Mouse (Mus musculus) hindbrain, postnatal 0 days (tissue): ENCODE data around the gene Cyp4f37. TPM values are rescaled to one million over a fixed set of nuclear protein-coding genes. Genes with fewer than 3 reads are reported as not detected.
"Not testable (repeated sequence)": the region's sequence is repeated elsewhere in the genome, so short reads cannot be mapped to it uniquely, and the experiment has no call there.

Source experiments
- ATAC-seq: fragments of 200-750 bp; cut with Nextera tagmentation; 2 replicates; pipeline ENCODE4 v1.8.0; 2017; ENCODE audit warnings: mild to moderate bottlenecking, moderate TSS enrichment, moderate library complexity
- DNase-seq: peaks from one replicate; pipeline ENCODE4 v3.0.0-alpha.2; 2015; ENCODE audit warnings: low spot score
- H3K27ac ChIP-seq: fragments of 300-500 bp; sonication (generic); 2 replicates; pipeline ENCODE4 v1.5.1; 2014; ENCODE audit warnings: mild to moderate bottlenecking
- H3K27me3 ChIP-seq: fragments of 300-500 bp; sonication (generic); 2 replicates; pipeline ENCODE4 v1.6.1; 2014; ENCODE audit warnings: low read length, mixed read lengths; ENCODE audit not compliant: insufficient read depth
- H3K36me3 ChIP-seq: fragments of 300-500 bp; sonication (generic); 2 replicates; pipeline ENCODE4 v1.6.1; 2014; ENCODE audit warnings: low read length, mixed read lengths; ENCODE audit not compliant: insufficient read depth
- H3K4me1 ChIP-seq: fragments of 300-500 bp; sonication (generic); 2 replicates; pipeline ENCODE4 v1.6.1; 2014; ENCODE audit warnings: antibody characterized with exemption, low read length, mixed read lengths; ENCODE audit not compliant: insufficient read depth
- H3K4me2 ChIP-seq: fragments of 300-500 bp; sonication (generic); 2 replicates; pipeline ENCODE4 v1.6.1; 2014; ENCODE audit warnings: low read depth, mild to moderate bottlenecking, low read length, moderate library complexity, mixed read lengths
- H3K4me3 ChIP-seq: fragments of 300-500 bp; sonication (generic); 2 replicates; pipeline ENCODE4 v1.5.1; 2014; ENCODE audit warnings: low read length
- H3K9ac ChIP-seq: fragments of 300-500 bp; sonication (generic); replicated peaks from 2 replicates; pipeline ENCODE4 v1.6.1; 2014; ENCODE audit warnings: mild to moderate bottlenecking, low read length, moderate library complexity, mixed read lengths
- H3K9me3 ChIP-seq: fragments of 300-500 bp; sonication (generic); 2 replicates; pipeline ENCODE4 v1.6.1; 2016; ENCODE audit warnings: low read length, mixed read lengths
- CTCF ChIP-seq: IDR thresholded peaks from 2 replicates; pipeline ENCODE4 v1.5.1; 2016; ENCODE audit warnings: antibody characterized with exemption, control low read depth, low read depth
- WGBS: fragments of 180-500 bp; shearing (Covaris S2); extraction: QIAGEN DNeasy Blood & Tissue Kit; methylation state at CpG from one replicate; pipeline ENCODE4 v1.1.7; 2014; 5-methylcytosine and 5-hydroxymethylcytosine counted together
- polyA plus RNA-seq: library from polyadenylated mRNA; unstranded; fragments of >200 nt; fragmentation: Nextera tagmentation; extraction: Ambion mirVana; gene quantifications from 2 replicates; pipeline ENCODE4 v1.2.1, GENCODE M21; 2015
- total RNA-seq: library from RNA; depleted of rRNA; stranded (reverse); fragments of >200 nt; gene quantifications from 2 replicates; pipeline ENCODE4 v1.2.3, GENCODE M21; 2014

Gene Cyp4f37
- total and polyA plus RNA-seq, 2 experiments from 2014 or later = 0.53 TPM; not detected in 1

DNA sequence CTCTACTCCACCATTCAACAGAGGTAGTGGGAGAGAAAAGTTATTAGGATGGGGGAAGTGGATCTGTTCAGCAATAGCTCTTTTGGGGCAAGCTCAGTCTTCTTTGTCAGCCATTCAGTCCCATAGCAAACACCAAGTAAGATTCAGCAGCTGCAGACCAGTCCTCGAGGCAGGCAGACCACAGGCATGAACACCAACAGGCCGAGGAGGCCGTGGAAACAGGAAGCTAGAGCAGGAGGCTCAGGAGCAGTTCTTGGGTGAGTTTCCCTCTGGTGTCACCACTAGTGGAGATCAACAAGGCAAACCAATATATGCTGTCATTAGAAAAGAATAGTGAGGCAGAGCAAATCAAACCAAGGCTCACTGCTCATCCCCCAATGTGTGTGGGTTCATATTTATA is 8.7 kb upstream of the Cyp4f37 start:
- no peak overlapping the region for H3K9ac ChIP-seq
- no peak overlapping the region for H3K4me2 ChIP-seq
- no peak for DNase-seq
- H3K36me3 ChIP-seq = no peaks in the 10 kb centered on the region
- H3K27ac ChIP-seq = no peak overlapping the region
- no peak overlapping the region for H3K4me3 ChIP-seq
- ATAC-seq = no peak
- no peak for TF ChIP-seq CTCF
- 76% methylated on average over 3 of the region's 3 CpGs for WGBS
- H3K27me3 ChIP-seq = no peaks in the 10 kb centered on the region
- H3K9me3 ChIP-seq = no peaks in the 10 kb centered on the region
- no peaks in the 10 kb centered on the region for H3K4me1 ChIP-seq

DNA sequence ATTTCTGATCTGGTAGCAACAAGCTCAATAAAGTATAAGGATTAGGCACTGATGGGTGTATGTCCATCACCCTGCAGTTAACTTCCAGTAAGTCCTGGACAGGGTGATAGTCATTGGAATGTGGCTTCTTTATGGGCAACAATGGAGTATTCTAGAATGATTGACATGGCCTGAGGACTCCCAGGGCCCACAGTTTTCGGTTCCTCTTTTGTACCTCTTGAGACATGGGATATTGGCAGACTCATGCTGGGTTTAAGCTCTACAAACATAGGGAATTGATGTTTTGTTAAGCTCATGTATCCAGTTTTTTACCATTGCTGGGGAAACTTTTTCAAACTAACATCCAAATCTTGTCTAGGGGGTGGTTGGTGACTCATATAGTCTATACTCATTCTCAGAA is 3.9 kb upstream of the Cyp4f37 start:
- no peaks in the 10 kb centered on the region for H3K36me3 ChIP-seq
- WGBS = 56% methylated on average over 1 of the region's 1 CpGs

DNA sequence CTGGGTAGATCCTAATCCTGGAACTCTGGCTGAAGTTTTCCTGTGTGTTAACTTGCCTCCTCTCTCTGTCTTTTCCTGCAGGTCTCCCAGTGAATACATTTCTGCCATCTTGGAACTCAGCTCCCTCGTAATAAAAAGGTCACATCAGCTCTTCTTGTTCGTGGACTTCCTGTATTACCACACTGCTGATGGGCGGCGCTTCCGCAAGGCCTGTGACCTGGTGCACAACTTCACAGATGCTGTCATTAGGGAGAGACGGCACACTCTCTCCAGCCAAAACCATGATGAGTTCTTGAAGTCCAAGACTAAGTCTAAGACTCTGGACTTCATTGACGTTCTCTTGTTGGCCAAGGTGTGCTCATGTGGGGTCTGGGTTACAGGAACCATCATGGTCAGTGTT is 8.6 kb downstream of the Cyp4f37 start:
- not testable (repeated sequence) for H3K9ac ChIP-seq

More for the DNA sequence above, 3.9 kb upstream of the Cyp4f37 start:
- Histone ChIP-seq H3K27me3 (no peaks in the 10 kb centered on the region), H3K9me3 (no peaks in the 10 kb centered on the region), H3K4me2 (no peak overlapping the region), H3K9ac (no peak overlapping the region), H3K27ac (no peak overlapping the region), H3K4me3 (no peak overlapping the region), H3K4me1 (no peaks in the 10 kb centered on the region)
- DNase-seq = no peak
- no peak for TF ChIP-seq CTCF
- ATAC-seq = no peak

DNA sequence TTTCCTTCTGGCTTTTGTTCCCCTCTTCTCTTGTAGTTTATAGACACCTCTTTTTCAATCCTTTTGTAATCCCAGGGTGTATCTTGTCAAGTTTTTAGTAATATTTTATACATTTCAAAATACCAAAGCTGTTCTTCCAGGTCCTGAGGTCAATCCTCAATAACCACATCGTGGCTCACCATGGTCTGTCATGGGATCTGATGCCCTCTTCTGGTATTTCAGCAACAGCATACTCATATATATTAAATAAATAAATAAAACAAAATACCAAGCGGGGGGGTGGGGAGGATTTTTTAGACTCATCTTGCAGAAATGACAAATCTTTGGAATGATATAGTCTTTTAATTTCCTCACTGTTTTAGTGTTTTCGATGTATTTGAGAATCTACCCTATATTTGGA is 10.8 kb downstream of the Cyp4f37 start:
- H3K4me3 ChIP-seq = no peak overlapping the region
- H3K9me3 ChIP-seq = no peaks in the 10 kb centered on the region
- H3K27me3 ChIP-seq = no peaks in the 10 kb centered on the region
- no peaks in the 10 kb centered on the region for H3K4me1 ChIP-seq
- H3K4me2 ChIP-seq = no peak overlapping the region
- no peak for TF ChIP-seq CTCF
- WGBS = 76% methylated on average over 3 of the region's 3 CpGs
- no peak overlapping the region for H3K9ac ChIP-seq
- H3K36me3 ChIP-seq = no peaks in the 10 kb centered on the region
- no peak overlapping the region for H3K27ac ChIP-seq
- DNase-seq = no peak
- ATAC-seq = no peak

More for the DNA sequence above, 8.6 kb downstream of the Cyp4f37 start:
- H3K27me3 ChIP-seq, H3K4me3 ChIP-seq, H3K36me3 ChIP-seq, H3K4me1 ChIP-seq, H3K4me2 ChIP-seq, H3K9me3 ChIP-seq, DNase-seq, ATAC-seq, H3K27ac ChIP-seq: not testable (repeated sequence)
- 88% methylated on average over 7 of the region's 7 CpGs for WGBS

DNA sequence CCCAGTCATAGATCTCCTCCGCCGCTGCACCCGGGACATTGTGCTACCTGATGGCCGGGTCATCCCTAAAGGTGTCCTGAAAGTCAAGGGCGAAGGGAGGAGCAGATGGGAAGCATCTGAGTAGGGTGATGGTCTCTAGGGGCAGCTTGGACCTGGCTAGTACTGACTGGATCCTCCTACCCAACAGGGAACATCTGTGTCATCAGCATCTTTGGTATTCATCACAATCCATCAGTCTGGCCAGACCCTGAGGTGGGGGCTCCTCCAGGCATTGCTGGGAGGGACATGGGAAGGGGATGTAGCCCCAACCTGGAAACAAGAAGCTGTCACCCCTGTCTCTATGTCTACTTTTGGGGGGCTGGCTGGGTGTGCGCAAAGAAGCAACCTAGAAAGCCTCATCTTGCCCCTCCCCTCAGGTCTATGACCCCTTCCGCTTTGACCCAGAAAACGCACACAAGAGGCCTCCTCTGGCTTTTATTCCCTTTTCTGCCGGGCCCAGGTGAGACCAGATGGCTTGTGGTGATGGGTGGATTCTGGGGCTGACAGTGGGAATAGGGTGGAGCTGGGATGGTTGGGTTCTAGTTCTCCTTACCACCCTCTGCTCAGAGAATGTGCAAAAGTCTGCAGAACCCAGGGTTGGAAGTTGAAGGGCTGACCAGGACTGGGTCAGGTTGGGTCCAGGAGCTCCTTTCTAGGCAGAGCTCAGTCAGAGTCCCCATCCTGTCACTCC is 13.3 kb downstream of the Cyp4f37 start:
- not testable (repeated sequence) for H3K9me3 ChIP-seq, H3K36me3 ChIP-seq, DNase-seq, H3K27me3 ChIP-seq, H3K4me1 ChIP-seq
- ATAC-seq = peak; percentile 48
- H3K9ac ChIP-seq = peak overlapping the region; percentile 48
- H3K4me2 ChIP-seq = peak overlapping the region; percentile 59
- H3K4me3 ChIP-seq = peak overlapping the region; percentile 39
- H3K27ac ChIP-seq = peak overlapping the region; percentile 60; the same call in 1 of the 2 replicates
- WGBS = 86% methylated on average over 9 of the region's 9 CpGs

DNA sequence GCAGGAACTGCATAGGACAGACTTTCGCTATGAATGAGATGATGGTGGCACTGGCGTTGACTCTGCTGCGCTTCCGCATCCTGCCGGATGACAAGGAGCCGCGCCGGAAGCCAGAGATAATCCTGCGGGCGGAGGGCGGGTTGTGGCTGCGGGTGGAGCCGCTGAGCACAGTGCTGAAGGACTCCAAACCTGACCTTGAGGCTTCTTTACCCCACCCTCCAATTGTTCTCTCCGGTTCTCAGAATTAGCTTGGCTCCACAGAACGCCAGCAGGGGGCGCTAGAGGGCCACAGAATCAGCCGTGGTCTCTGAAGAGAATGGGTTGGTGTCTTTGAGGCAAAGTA is 13.8 kb downstream of the Cyp4f37 start:
- TF ChIP-seq CTCF = peak; percentile 98
- H3K9ac ChIP-seq = peak overlapping the region; percentile 48
- no peaks in the 10 kb centered on the region for H3K27me3 ChIP-seq
- no peaks in the 10 kb centered on the region for H3K36me3 ChIP-seq
- no peaks in the 10 kb centered on the region for H3K9me3 ChIP-seq
- H3K4me2 ChIP-seq = peak overlapping the region; percentile 59
- ATAC-seq (peak; percentile 97), DNase-seq (peak; percentile 92)
- H3K4me1 ChIP-seq = no peaks in the 10 kb centered on the region
- peak overlapping the region; percentile 39 for H3K4me3 ChIP-seq
- WGBS = under 1% methylated on average over 17 of the region's 17 CpGs
- peak overlapping the region; percentile 60; the same call in 1 of the 2 replicates for H3K27ac ChIP-seq

DNA sequence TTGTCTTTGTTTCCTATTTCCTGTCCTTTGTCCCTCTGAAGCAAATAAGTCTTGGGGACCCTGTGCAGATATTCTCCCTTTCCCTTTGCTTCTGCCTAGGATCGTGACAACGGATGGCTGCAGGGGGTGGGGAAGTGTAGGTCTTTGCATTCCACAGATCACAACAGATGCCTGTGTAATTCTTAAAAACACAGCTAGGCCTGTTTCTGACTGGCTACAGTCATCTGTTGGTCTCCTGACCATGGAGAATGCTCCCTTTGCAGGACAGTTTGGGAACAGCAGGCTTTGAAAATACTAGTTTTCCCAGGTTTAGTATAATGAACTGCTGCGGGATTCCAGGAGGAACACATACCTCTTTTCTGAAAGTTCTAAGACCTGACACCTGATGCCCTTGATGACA is 15.2 kb downstream of the Cyp4f37 start:
- ATAC-seq = no peak
- Histone ChIP-seq H3K4me2 (no peak overlapping the region), H3K4me1 (no peaks in the 10 kb centered on the region), H3K27ac (no peak overlapping the region), H3K27me3 (no peaks in the 10 kb centered on the region), H3K9ac (no peak overlapping the region), H3K9me3 (no peaks in the 10 kb centered on the region), H3K4me3 (no peak overlapping the region), H3K36me3 (no peaks in the 10 kb centered on the region)
- 52% methylated on average over 3 of the region's 3 CpGs for WGBS
- peak; percentile 30; the same call in 1 of the 2 replicates for TF ChIP-seq CTCF
- peak; percentile 4 for DNase-seq
